Mouse (Mus musculus) embryo, embryonic 11.5 days (tissue): ENCODE data around the gene Angel1.

Experiments used
- DNase-seq: peaks from one replicate; pipeline ENCODE4 v3.0.0-alpha.2; 2012; ENCODE audit warnings: low read depth, low spot score

Gene Angel1

DNA sequence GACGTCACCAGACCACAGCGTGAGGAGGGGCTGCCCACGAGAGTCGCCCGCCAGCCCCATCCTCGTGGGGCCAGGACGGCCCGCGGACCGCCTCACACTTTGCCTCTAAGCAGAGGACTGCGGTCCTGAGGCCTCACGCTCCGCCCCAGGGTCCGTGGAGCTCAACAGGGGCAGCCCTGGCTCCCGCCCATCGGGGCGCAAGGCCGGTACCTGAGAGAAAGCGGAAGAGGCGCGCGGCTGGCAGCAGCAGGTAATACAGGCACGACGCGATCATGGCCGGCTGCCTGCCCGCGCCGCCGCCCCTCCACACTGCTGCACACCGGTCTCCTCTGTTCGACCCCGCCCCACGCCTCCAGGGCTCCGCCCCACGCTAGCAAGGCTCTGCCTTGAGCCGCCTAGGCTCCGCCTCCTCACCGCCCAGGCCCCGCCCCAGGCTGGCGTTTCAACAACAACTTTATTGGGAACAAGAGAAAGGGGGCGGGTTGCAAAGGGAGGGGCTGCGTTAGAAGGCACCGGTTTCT is at the start of gene Angel1:
TSS of gene Angel1 (minus strand) at position 341 of the 521 bp plus-strand sequence.
- DNase-seq = peak; percentile 97

DNA sequence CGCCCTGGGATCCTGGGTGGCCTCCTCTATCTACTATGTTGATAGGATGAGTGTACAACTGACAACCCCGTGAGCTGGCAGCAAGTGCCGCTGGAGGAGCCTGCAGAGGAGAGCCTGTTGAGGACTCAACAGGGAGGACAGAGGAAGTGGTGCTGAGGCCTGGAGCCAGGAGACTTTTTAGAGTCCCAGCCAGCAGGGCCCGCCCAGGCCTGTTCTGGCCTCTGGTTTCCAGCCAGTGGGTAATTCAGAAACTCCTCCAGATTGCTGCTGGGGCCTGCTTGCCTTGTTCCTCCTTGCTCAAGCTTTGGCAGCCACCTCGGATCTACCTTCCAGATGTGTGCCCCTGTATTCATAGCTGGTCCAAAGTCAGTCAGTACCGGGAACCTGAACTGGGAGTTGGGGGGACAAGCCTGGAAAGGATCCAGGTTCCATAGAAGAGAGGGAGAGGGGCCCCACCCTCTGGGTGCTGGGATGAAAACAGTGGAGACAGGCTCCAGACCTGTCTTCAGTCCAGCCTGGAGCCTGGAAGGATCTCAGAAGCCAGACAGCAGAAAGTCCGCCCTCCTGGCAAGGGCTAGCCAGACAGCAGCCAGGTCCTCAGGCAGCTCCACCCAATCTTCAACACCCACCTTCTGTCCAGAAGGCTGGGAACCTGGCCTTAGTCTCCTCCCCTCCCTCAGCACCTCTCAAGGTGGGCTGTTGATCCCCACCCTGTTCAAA is 49.5 kb upstream of the Angel1 start:
- no peak for DNase-seq

DNA sequence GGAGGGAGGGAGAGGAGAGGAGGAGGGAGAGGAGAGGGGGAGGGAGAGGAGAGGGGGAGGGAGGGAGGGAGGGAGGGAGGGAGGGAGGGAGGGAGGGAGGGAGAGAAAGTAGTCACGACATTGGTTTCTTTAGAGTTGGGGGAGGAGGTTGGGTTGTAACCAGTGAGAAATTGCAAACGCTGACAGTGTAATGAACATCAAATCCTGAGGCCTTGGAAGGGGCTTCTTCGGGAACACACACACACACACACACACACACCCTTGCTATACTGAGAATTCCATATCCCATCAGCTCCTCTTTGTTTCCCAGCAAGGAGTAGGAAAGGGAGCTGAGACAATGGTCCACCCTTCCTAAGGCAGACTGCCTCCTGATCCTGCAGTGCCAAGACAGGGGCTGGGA is 46.3 kb upstream of the Angel1 start:
- DNase-seq = no peak

DNA sequence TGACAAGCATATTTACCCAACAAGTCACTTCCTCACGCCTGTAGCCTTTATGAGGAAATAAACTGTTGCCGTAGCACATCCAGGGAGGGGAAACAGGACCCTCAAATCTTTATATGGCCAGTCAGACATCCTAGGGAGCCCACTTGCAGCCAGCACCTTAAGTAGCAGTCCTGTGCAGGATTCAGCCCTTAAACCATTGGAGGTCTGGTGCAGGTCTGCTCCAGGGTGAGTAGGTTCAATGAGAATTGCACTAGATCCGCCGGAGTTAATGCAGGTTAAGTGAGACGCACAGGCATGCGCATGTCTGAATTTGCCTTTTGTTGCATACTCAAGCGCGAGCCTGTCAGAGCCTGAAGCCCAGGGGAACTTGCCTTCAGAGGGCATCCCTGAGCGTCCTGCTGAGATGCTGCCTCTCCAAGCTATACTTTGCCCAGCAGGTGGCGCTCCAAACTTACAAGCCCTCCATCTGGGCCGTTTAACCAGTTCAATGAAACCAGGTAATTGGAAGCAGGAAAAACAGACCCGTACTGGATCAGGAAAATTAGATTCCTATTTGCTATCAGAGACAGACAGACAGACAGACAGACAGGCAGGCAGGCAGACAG is 45.7 kb upstream of the Angel1 start:
- DNase-seq = peak; percentile 90

DNA sequence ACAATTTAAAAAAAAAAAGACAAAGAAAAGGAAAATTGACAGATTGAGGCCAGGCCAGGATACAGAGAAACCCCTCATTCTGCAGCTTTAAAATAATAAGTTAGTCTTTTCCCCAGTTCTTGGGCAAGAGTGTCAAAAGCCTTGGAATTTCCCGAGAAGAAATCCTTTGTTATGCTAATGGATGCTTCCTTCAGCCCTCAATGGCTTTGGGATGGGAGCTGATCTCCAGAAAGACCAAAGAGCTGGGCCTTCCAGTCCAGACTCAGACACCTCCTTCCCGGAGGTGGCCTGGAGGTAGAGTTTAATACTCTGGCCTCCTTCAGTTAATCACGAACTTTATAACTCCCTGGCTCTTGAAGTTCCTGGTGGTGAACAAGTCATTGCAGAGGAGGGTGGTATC is 44.7 kb upstream of the Angel1 start:
- no peak for DNase-seq

DNA sequence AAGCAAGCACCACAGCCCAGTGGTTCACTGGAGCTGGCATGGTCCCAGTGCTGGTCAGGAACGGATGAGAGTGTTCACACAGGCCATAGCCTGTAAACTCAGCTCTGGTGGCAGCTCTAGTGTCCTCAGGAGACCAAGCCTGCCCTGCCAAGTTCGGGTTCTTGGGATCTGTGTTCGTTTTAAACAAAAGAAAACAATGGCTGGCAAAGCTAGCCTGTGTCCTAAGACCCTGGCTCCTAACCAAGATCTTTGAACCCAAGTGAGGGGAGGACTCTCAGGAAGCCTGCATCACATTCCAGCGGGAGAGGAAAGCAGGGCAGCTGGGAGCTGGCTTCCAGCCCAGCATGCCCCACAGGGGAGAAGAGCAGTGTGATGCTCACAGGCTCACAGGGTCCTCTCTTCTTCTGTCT is 44.0 kb upstream of the Angel1 start:
- DNase-seq = no peak

DNA sequence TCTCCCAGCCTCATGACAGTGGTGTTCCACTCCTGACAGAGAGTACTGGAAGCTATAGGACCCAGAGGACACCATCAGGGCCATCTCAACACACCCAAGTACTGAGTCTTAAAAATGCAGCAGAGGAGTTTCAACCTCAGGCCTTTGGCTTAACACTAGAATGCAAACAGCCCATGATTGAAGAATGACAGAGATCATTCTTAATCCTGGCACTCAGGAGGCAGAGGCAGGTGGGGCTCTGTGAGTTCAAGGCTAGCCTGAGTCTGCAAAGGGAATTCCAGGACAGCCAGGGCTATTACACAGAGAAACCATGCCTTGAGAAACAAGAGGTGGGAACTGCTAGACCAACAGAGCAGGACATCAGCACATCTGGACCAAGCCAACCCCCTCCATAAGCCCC is 43.6 kb upstream of the Angel1 start:
- no peak for DNase-seq

DNA sequence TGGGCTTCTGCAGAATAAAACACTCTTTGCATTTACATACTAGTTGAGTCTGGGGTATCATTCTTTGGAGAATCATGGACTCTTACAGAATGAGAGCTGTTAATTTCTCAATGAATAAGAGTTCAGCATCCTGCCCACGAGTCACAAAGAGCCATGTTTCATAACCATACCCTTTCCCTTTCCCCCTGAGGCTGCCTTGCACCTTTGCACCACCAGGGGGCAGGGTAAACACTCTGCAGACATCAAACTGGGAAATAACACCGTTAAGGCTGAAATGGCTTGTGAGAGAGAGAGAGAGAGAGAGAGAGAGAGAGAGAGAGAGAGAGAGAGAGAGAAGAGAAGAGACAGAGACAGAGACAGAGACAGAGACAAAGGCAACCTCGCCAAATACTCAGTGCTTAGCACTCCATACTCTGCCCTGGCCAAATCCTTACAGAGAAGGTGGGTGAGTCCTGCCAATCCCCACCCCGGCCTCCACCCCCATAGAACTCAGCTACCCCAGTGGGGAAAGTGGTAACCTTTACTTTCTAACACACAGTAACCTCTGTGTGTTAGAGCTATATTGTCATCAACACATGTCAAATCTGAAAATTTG is 42.8 kb upstream of the Angel1 start:
- peak; percentile 71 for DNase-seq

DNA sequence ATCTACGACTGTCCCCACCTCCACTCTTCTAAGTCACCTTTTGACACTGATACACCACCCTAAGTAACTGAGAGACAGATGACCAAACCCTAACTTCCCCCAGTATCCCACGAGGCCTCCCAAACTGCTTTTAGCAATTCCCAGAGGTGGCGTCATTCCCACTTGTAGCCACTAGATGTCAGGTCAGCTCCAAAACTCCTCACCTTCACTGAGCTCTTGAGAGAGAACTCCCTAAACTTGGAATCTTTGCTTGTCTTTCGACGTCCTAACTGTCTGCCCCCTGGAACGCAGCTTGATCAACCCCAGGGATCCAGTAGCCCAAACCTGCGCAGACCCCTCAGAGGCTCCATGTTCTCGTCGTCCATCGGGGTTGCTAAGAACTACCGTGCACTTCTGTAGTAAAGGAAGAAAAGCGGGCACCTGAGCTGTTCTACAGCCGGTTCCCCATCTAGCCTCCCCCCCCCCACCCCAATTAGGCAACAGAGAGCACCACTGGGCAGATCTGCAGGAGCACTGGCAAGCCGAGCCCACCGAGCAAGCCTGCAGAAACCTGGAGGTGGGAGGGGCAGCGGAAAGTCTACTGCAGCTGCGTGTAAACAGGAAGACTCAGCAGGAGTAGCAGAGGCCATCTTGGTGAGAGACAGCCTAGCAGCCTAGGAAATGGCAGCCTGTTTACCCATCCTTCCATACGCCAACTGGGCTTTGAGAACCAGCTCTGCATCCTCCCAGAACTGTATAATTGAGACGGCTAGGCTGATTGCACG is 41.8 kb upstream of the Angel1 start:
- DNase-seq = peak; percentile 43

DNA sequence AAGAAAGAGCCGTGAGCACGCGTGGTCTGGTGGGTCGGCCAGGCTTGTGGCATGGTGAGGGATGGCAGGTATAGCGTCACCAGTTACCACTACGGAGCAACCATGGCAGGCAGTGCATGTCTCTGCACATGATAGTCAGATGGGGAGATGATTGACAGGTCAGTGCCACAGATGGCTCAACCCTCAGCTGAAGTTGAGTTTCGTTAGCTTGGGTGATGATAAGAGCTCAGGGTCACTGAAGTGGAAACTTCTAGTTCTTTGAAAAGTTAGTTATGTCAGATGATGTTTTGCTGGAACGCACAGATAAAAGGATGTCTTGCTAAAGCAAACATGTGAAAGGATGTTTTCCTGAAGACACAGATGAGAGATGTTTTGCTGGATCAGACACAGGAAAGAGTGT is 40.2 kb upstream of the Angel1 start:
- no peak for DNase-seq

DNA sequence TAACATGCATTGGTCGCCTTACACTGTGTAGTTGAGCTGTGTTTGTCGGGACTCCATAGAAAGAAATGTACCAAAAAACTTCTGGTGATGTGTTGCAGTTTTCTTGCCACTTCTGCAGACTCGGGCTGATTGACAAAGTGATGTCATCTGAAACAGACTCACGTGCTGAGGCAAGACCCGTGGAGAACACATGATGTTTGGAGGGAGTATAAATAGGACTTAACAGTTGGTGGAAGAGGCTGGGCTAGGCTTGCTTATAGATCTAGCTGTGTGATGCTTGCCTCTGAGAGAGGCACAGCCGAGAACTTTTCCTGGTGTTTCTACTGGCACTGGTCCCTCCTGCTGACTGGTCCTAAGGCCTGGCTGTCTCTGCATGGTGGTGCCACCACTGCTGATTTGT is 37.8 kb upstream of the Angel1 start:
- DNase-seq = no peak

DNA sequence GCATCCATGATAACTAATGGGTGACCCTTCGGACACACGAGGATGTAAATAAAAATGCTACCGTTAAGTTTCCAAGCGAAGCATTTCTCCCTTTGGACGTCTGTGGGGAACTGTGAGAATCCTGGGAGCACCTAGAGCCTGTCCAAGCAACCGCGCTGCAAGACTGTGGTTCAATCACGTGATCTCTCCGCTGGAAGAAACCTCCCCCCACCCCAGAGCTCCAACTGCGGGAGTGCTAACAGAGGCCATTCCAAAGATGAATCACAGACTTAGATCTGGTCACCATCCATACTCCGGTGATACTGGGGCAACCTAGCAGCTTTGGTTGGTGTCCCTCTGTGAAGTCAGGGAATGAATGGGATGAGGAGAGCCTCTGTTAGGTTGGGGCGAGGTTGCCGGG is 34.8 kb upstream of the Angel1 start:
- DNase-seq = no peak

DNA sequence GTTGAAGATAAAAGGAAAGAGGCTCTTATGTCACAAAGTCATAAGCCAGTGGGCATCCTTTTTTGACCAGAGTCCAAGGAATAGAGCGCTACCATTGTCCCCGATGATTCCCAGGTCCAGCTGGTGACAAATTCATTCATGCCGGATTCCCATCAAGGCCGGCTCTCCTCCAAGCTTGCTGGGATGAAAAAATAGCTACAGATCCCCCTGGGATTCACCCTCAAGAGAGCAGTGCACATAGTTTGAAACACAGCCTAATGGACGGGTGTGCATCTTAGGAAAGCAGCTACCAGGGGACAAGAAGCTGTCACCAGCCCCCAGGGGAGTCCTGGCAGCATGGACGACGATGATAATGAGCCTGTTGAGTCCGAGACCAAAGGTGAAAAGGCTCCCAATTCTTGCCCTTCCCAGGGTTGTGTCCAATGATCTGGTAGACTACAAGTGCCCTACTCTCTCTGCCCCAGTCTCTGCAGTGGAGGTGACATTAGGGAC is 8.1 kb upstream of the Angel1 start, which contains the start of gene Lrrc74a:
TSS of gene Lrrc74a (plus strand) at position 51 of the 492 bp plus-strand sequence.
- DNase-seq = no peak

DNA sequence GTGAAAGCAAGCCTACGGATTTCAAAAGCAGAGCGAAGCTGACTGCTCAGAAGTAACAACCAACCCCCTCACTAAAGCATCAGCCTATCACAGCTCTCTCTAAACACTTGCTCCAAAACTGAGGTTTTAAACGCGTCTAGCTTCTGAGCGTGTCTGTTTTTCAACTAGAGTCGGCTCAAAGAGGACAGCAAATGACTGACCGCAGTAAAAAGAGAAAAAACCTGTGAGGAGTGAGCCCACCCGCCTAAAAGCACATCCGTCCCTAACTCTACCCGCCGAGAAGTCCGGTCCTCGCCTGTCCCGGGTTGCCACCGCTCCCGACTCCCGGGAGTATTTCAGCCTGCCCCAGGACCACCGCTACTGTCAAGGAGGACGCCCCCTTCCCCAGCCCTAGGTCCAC is 554 bp downstream of the Angel1 start:
- peak; percentile 22 for DNase-seq

DNA sequence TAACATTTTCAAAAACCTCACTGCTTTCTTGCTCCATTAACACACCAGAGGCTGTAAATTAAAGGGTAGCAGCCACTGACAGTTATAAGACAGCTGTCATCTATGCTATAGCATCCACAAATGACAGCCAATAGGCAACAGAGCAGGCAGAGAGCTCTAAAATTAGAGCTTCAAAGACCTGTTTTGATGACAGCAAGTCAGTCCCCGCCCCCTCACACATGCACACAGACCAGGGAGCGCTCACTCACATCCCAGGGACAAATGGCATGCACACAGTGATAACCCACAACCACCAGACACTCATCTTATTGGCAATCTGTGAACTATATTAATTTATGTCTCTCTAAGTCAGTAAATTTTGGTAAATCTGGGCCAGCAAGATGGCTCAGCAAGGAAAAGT is 2.0 kb downstream of the Angel1 start:
- no peak for DNase-seq

DNA sequence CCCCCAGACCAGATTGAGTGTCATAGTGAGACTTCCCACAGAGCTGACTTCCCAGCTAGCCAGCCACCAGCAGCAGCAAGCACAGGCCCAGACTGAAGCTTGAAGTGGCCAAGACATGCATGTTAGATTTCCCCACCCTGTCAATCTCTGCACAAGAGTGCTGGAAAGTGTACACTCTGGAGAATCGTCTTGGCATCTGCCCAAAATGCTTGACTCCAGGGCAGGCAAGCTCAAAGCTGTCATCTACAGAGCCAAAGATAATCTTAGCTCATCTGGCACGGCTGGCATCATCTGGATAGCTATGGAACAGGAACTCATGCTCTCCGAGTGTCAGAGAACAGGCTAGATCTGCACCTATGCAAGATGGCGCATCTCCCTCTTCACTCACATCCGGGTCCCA is 4.8 kb downstream of the Angel1 start:
- DNase-seq = no peak

DNA sequence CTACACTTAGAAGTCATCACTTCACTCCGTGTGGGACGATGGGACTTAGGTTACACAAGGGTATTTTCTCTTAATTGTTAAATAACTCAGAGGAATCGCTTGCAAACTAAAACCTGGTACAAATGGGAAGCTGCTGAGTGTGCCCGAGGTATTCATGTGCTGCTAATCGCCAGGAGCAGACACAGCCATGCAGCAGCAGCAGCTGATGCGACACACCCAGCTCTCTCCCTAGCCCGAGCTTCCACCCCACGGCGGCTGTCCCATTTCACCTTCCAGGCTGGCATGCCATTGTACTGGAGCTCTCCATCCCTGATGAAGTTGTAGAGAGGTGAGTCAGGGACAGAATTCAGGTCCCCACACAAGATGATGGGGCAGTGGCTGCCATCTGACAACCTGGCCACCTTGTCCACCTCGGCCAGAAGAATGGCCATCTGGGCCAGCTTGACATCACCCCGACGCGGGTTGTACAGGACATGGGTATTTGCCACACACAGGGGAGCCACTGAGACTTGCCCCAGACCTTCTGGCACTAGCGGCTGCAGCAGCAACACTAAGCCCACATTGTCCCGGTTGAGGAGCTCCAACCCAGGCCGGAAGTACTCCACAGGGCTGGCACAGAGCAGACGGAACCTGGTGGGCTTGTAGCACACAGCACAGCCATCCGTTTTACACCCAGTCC is 6.2 kb downstream of the Angel1 start:
- no peak for DNase-seq

DNA sequence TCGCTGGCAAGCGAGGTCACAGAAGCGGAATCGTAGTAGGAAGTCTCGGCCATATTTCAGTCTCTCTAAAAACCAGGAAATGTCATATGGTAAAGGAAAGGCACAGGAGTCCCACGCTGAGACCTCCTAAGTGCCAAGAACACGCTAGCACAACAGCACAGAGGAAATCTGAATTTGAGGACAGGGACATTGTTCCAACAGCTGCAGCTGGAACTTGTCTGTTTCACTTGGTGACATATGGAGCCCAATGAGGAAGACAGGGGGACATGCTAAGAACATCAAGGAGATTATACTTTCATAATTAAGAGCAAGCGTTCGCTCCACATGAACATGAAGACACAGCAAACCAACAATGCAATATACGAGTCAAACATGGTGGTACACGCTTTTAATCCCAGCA is 9.3 kb downstream of the Angel1 start:
- DNase-seq = no peak

DNA sequence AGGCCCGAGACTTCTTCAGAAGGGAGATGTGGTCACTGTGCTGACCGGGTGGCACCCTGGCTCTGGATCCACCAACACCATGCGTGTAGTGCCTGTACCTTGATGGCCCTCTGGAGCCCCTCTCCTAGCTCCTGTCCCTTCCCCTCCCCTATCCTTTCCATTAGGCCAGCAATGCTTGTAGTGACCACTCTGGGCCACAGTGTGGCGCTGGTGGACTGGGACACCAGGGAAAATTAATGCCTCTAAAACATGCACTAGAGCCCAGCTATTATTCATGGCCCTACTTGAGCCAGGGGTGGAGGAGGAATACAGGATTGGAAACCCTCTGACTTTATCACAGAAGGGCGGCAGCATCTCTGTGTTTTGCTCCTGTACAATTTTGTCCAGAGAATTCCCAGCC is 10.9 kb downstream of the Angel1 start:
- peak; percentile 44 for DNase-seq

DNA sequence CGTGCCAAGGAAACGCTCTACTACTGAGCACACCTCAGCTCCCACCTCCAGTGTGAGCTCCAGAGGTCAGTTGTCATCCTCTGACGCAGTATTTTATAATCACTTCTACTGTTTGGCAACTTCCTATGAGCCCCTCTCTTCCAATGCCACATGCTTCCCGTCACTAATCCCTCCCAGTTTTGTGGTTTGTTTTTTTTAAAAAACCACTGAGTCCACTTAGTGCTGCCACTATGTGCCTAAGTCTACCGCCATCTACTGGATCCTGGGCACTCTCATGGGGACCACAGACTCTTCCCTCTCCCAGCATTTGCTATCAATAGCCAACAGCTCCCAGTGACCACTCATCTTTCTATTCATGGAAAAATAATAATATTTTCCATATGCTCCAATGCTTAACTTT is 12.2 kb downstream of the Angel1 start:
- no peak for DNase-seq

DNA sequence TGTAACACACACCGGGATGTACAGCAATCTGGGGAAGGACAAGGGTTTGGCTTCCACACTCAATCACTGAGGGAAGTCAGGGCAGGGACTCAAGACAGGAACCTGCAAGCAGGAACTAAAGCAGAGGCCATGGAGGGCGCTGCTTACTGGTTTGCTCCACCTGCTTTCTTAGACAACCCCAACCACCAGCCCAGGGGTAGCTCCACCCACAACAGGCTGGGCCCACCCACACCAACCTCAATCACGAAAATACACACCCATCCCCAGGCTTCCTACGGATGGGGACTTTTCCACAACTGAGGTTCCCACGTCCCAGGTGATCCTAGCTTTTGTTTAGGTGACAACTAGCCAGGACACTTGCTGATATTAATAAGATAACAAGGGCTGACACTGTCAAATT is 20.4 kb downstream of the Angel1 start:
- DNase-seq = no peak
